Mouse (Mus musculus) small intestine, adult 2 months (tissue): ENCODE results near the gene Ccdc34.

Source experiments
- CTCF ChIP-seq: fragments of 200-500 bp; IDR thresholded peaks from 2 replicates; pipeline ENCODE4 v1.5.1; 2012; ENCODE audit warnings: low read depth, mild to moderate bottlenecking, control low read depth, inconsistent platforms, low read length, moderate library complexity, mixed read lengths; ENCODE audit not compliant: insufficient replicate concordance, insufficient read length; ENCODE audit errors: extremely low read depth
- POLR2A ChIP-seq: fragments of 200-500 bp; IDR thresholded peaks from 2 replicates; pipeline ENCODE4 v1.6.1; 2012; ENCODE audit warnings: low read depth, mild to moderate bottlenecking, control low read depth, inconsistent platforms, low read length, moderate library complexity

- no peak for TF ChIP-seq CTCF
- TF ChIP-seq POLR2A: no peak
Observed at GRCm38 (mm10) chr2:110149246-110149645, 131.6 kb downstream of the Ccdc34 start.
